Mouse (Mus musculus) right cerebral cortex, postnatal 36 days (tissue): Measurements from ENCODE around the gene Acsm1.
A peak's percentile ranks its signal among the peaks of the same experiment; 100 is the strongest.

ENCODE experiments used
- DNase-seq, 2 experiments: peaks; one replicate each; pipeline ENCODE4 v3.0.0; 2022; ENCODE audit warnings: low spot score in 2 of 2, mixed read lengths in 1 of 2

Acsm1 gene

DNA sequence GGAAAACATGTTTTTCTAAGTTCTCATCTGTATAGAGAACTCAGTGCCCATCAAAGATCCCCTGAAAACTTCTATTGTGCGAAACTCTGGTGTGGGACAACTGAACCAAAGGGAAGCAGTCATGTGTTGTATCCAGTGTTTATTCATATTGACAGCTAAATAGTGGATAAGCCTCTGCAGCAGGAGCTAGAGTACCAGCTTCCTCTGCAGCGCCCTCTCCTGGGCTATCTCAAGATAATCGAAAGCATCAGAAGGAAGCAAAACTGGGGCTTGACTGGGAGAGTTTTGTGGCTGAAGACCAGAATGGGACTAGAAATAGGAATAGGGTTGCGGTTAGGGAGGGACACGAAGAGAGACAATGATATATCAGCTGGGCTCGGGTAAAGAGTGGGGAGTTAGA is 64.1 kb downstream of the Acsm1 start:
- DNase-seq, result no peak

DNA sequence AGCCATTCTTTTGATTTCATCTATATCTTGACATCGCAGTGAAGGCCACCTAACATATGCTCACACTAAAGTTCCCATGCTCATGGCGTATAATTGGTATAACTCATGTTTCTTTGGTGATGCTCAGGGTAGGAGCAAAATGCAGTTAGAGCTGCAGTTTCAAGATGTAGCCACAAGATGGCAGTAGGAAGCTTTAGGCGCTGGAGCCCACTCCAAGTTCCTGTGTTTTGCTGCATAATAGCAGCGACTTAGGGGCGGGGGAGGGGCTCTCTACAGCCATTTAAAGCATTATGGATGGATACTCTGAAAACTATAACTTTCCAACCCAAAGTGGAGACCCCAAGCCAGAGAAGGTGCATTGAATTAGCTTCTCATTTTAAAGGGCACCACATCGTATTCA is 66.6 kb downstream of the Acsm1 start:
- DNase-seq, result peak; percentile 10 to 13

DNA sequence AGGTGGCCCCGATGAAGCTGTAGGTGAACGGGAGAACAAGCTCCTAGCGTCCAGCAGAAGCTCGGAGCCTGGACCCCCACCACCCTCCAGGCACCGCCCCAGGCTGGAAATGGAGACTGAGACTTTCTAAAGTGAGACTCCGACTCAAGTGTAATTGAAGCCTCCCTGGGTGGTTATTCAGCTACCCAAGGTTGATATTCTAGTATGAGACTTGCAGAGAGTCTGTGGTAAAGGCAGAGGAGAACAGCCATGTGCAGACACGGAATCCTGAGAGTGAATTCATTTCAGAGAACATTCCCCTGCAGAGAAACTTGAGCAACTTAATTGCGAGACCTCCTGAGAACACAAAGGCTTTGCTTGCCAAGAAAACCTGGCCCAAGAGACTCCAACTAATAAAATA is 73.3 kb downstream of the Acsm1 start:
- no peak for DNase-seq

DNA sequence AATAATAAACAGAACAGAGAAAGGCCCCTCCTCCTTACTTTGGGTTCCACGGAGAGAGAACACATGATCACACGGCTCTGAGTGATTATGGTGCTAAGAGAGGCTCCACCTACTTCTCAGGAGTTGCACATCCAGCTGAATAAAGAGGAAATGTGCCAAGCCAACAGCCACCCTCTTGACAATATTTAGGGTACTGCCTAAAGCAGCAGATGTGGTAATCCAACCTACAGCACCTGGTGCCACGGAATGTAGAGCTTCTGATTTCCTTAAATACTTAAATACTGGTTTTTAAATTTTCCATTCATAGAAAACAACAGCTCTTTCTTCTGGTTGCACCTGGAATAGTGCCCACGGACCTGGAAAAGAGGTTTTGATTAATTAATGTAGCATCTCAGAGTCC is 75.9 kb downstream of the Acsm1 start:
- DNase-seq, result no peak

DNA sequence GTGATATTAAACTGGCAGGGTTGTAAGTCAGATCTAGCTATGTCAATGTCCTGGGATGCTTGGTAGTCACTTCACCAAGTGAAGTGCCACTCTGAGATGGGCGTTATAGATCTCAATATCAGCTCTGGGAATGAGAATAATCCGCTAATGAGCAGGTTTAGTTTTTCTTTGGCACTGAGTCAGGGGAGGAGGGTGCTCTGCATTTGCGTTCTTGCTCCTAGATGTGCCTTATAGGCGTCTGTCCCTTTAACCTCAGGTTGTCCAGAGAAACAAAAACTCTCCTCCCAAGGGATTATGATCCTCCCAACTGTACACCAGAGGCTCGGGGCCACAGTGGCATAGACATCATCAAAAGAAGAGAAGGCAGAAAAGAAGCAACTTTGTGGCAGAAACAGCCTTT is 82.9 kb downstream of the Acsm1 start, which contains the start of gene Acsm4:
Gene Acsm4, plus strand, starts transcription at position 301 of the 400 bp plus-strand sequence.
- no peak for DNase-seq

DNA sequence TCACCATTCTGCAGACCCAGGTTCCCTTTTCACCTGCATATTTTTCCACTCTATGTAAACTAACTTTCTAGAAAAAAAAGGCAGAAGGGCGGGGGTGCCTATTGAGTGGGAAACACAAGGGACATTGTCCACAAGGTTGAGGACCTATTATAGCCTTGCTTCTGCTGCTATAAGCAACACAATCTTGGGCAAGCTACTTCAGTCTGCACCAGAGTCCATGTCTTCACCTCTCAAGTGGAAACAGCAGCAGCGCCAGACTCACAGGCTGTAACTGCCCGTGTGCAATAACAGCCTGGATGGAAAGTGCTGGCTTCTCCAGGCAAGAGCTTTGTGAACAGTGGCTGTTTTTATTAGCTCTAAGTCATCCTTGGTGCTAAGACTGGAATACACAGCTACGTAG is 85.5 kb downstream of the Acsm1 start:
- no peak for DNase-seq

DNA sequence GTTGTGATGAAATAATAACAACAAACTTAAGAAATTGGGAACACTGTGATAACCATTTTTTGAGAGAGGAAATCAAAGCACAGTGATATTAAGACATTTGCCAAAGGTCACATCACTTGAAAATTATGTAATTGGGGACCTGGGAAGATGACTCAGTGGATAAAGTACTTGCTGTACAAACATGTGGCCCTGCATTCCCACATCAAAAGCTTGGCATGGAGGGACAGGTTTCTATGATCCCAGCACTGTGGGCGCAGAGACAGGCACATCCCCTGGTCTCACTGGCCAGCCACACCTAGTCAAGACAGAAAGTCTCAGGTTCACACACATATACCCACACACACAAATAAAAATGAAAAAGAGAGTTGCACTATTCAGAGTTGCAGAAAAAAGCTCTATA is 88.1 kb downstream of the Acsm1 start:
- DNase-seq, result no peak
